22 mouse cellular contexts compared by ENCODE assay signal in genomic region chr11:115618732-115619516, GRCm38 (mm10). TPM values are rescaled to one million over a fixed set of nuclear protein-coding genes. Genes with fewer than 3 reads are reported as not detected.
DNase-seq lines count a peak whose midpoint lies in the region; ATAC-seq and TF ChIP-seq lines count a peak whose summit lies in the region.
"Had no signal": no experiment of that assay in that cellular context is flagged by ENCODE, and none has a peak within 500 bp of the region (broad histone marks: within the 10 kb centered on the region; RNA-seq: fewer than 3 reads in every experiment).

No protein-coding gene starts in this region.

- DNase-seq in heart, adult 11 months: peak; percentile 87
- DNase-seq in heart, adult 2 months: no peak
- DNase-seq in kidney, adult 9 months: peak; percentile 32
- no peak for DNase-seq in kidney, postnatal 36 days
- no peak for DNase-seq in lung, postnatal 10 days
- DNase-seq in right cerebral cortex, postnatal 36 days (ENCODE audit: low spot score in 2 of 2): no peak
- DNase-seq: adrenal gland, adult 8-10 months; adrenal gland, postnatal 36 days; cerebellum, adult 11 months; cerebellum, adult 9-10 months; cerebellum, postnatal 36 days; gastrocnemius, adult 2 months; gastrocnemius, postnatal 25 days; heart, postnatal 10 days; heart, postnatal 4 days had no signal

- no peaks in the 10 kb centered on the region for H3K9me3 ChIP-seq in lung, embryonic 16.5 days (ENCODE audit: control insufficient read depth, low read length)
- H3K9me3 ChIP-seq: embryonic facial prominence, embryonic 13.5 days; heart, embryonic 10.5 days; hindbrain, embryonic 12.5 days had no signal

- H3K9ac ChIP-seq in heart, adult 2 months (ENCODE audit: low read depth, low read length): no peak overlapping the region
- 0 out of 2 replicates have a peak overlapping the region, but pooled peaks have one; percentile 20 for H3K9ac ChIP-seq in lung, embryonic 16.5 days (ENCODE audit: low read length)
- H3K9ac ChIP-seq: embryonic facial prominence, embryonic 13.5 days; hindbrain, embryonic 12.5 days had no signal

- no peak overlapping the region for H3K4me2 ChIP-seq in lung, embryonic 16.5 days (ENCODE audit: low read depth, low read length)
- H3K4me2 ChIP-seq: embryonic facial prominence, embryonic 13.5 days; hindbrain, embryonic 12.5 days had no signal

- no peaks in the 10 kb centered on the region for H3K79me2 ChIP-seq in heart, adult 2 months (replicated peaks; ENCODE audit: control insufficient read depth, insufficient read depth, low read length)

- TF ChIP-seq POLR2A in heart, adult 2 months (IDR thresholded peaks at IDR 0.05; ENCODE audit: insufficient read depth, low read depth, low read length): no peak

- no peaks in the 10 kb centered on the region for H3K27me3 ChIP-seq in heart, adult 2 months (ENCODE audit: control insufficient read depth, insufficient read depth, low read length)
- no peaks in the 10 kb centered on the region for H3K27me3 ChIP-seq in lung, embryonic 16.5 days (ENCODE audit: control insufficient read depth, insufficient read depth, low read depth, low read length)
- H3K27me3 ChIP-seq: embryonic facial prominence, embryonic 13.5 days; hindbrain, embryonic 12.5 days had no signal

- H3K4me3 ChIP-seq in heart, adult 2 months: no peak overlapping the region
- H3K4me3 ChIP-seq in lung, embryonic 16.5 days (ENCODE audit: low read length): no peak overlapping the region
- H3K4me3 ChIP-seq in brown adipose tissue, adult 24 weeks (ENCODE audit: insufficient read depth, low read depth, low read length): no peak overlapping the region
- H3K4me3 ChIP-seq: embryonic facial prominence, embryonic 13.5 days; gastrocnemius, adult 2 months; heart, embryonic 10.5 days; hindbrain, embryonic 12.5 days had no signal

- H3K27ac ChIP-seq in heart, adult 2 months: no peak overlapping the region
- H3K27ac ChIP-seq in lung, embryonic 16.5 days (ENCODE audit: low read length): no peak overlapping the region
- peak overlapping the region; percentile 97 for H3K27ac ChIP-seq in brown adipose tissue, adult 24 weeks (replicated peaks; ENCODE audit: low read depth, low read length)
- H3K27ac ChIP-seq: embryonic facial prominence, embryonic 13.5 days; gastrocnemius, adult 2 months; heart, embryonic 10.5 days; hindbrain, embryonic 12.5 days had no signal

- ATAC-seq in lung, embryonic 16.5 days (ENCODE audit: low read depth): no peak
- ATAC-seq: forebrain, embryonic 14.5 days; hindbrain, embryonic 16.5 days had no signal

- no peaks in the 10 kb centered on the region for H3K4me1 ChIP-seq in heart, adult 2 months (ENCODE audit: control insufficient read depth, insufficient read depth, low read length)
- peaks cover under 1% of the 10 kb centered on the region; the same call in 1 of the 2 replicates for H3K4me1 ChIP-seq in lung, embryonic 16.5 days (replicated peaks; ENCODE audit: control insufficient read depth, insufficient read depth, low read length)
- peaks cover 15% of the 10 kb centered on the region for H3K4me1 ChIP-seq in brown adipose tissue, adult 24 weeks (ENCODE audit: control insufficient read depth, insufficient read depth, insufficient read length, low read length)
- H3K4me1 ChIP-seq: embryonic facial prominence, embryonic 13.5 days had no signal

- no peaks in the 10 kb centered on the region for H3K36me3 ChIP-seq in heart, adult 2 months (ENCODE audit: control insufficient read depth, insufficient read depth, low read length)
- H3K36me3 ChIP-seq in lung, embryonic 16.5 days (ENCODE audit: control insufficient read depth, insufficient read depth, low read length): peaks cover 11% of the 10 kb centered on the region; the same call in 1 of the 2 replicates

- TF ChIP-seq CTCF in heart, adult 2 months (IDR thresholded peaks at IDR 0.05): no peak

- 91% methylated on average over 16 of the region's 16 CpGs for WGBS in heart, adult 2 months
- 85% methylated on average over 16 of the region's 16 CpGs for WGBS in lung, embryonic 16.5 days

- intact Hi-C loops in heart, adult 2 months (cut with DNase I): no loop called here

- TF ChIP-seq EP300 in heart, adult 2 months (IDR thresholded peaks at IDR 0.05; ENCODE audit: insufficient read depth, low read depth, low read length): no peak

RNA-seq across cellular contexts. Expression of gene Mif4gd, which starts 6.2 kb away (rescaled TPM):
- total RNA-seq in heart, adult 2 months (2021): 10 to 100 TPM; 51.3 to 54.7 TPM
- polyA plus RNA-seq in heart, adult 2 months (2012; rRNA removed): 94.0 and 123 TPM in 2 replicates
- 36.8 and 40.6 TPM in 2 replicates for polyA plus RNA-seq in lung, embryonic 16.5 days (2015; fragmentation: Nextera tagmentation; extraction: Ambion mirVana)
- polyA plus RNA-seq in brown adipose tissue, adult 24 weeks (2012; ENCODE audit: insufficient read depth, insufficient read length, missing spikeins): 120 and 127 TPM in 2 replicates

RNA-seq across cellular contexts. Expression of gene Slc25a19, which starts 9.2 kb away (rescaled TPM):
- total RNA-seq in heart, adult 2 months (2021): 10 to 100 TPM; 32.9 to 40.7 TPM
- polyA plus RNA-seq in heart, adult 2 months (2012; rRNA removed): 97.1 and 106 TPM in 2 replicates
- polyA plus RNA-seq in lung, embryonic 16.5 days (2015; fragmentation: Nextera tagmentation; extraction: Ambion mirVana): 25.0 and 25.4 TPM in 2 replicates
- polyA plus RNA-seq in brown adipose tissue, adult 24 weeks (2012; ENCODE audit: insufficient read depth, insufficient read length, missing spikeins): 392 and 520 TPM in 2 replicates

RNA-seq across cellular contexts. Expression of gene Gga3, which starts 15.1 kb away (rescaled TPM):
- total RNA-seq in heart, adult 2 months (2021): 10 to 100 TPM; 16.5 to 20.3 TPM
- polyA plus RNA-seq in heart, adult 2 months (2012; rRNA removed): 15.4 and 17.1 TPM in 2 replicates
- polyA plus RNA-seq in lung, embryonic 16.5 days (2015; fragmentation: Nextera tagmentation; extraction: Ambion mirVana): 21.1 and 25.4 TPM in 2 replicates
- 4.2 and 6.5 TPM in 2 replicates for polyA plus RNA-seq in brown adipose tissue, adult 24 weeks (2012; ENCODE audit: insufficient read depth, insufficient read length, missing spikeins)

RNA-seq across cellular contexts. Expression of gene Mrps7, which starts 15.2 kb away (rescaled TPM):
- total RNA-seq in heart, adult 2 months (2021): 10 to 100 TPM; 74.6 to 80.1 TPM
- polyA plus RNA-seq in heart, adult 2 months (2012; rRNA removed): 33.9 and 40.2 TPM in 2 replicates
- 79.3 and 87.6 TPM in 2 replicates for polyA plus RNA-seq in lung, embryonic 16.5 days (2015; fragmentation: Nextera tagmentation; extraction: Ambion mirVana)
- polyA plus RNA-seq in brown adipose tissue, adult 24 weeks (2012; ENCODE audit: insufficient read depth, insufficient read length, missing spikeins): 106 and 138 TPM in 2 replicates

RNA-seq across cellular contexts. Expression of gene Nup85, which starts 54.7 kb away (rescaled TPM):
- 10 to 100 TPM; 19.8 to 20.2 TPM for total RNA-seq in heart, adult 2 months (2021)
- polyA plus RNA-seq in heart, adult 2 months (2012; rRNA removed): 28.0 and 44.1 TPM in 2 replicates
- polyA plus RNA-seq in lung, embryonic 16.5 days (2015; fragmentation: Nextera tagmentation; extraction: Ambion mirVana): 158 and 165 TPM in 2 replicates
- polyA plus RNA-seq in brown adipose tissue, adult 24 weeks (2012; ENCODE audit: insufficient read depth, insufficient read length, missing spikeins): 12.4 and 15.7 TPM in 2 replicates

Comparison
In these comparisons a context has a peak if more than half of its experiments do, and no peak if none do; other contexts are left out.
1. DNase-seq: peak in heart, adult 11 months (single experiment) and kidney, adult 9 months (single experiment); none in heart, adult 2 months (0 of 2), kidney, postnatal 36 days (0 of 2), lung, postnatal 10 days (single experiment) and right cerebral cortex, postnatal 36 days (0 of 2).